Mouse (Mus musculus) granulocyte monocyte progenitor cell, adult 5-6 weeks (primary cell): ENCODE results near the gene Phf13. TPM values are rescaled to one million over a fixed set of nuclear protein-coding genes. Genes with fewer than 3 reads are reported as not detected.
A peak's percentile ranks its signal among the peaks of the same experiment; 100 is the strongest.

Experiments used
- ATAC-seq: replicated peaks from 2 replicates; pipeline ENCODE4 v1.8.0; 2016; ENCODE audit warnings: mild to moderate bottlenecking, moderate TSS enrichment, inconsistent platforms; ENCODE audit not compliant: poor library complexity, severe bottlenecking
- total RNA-seq, 2 experiments: library from RNA; stranded (forward) in 1 of 2; stranded (reverse) in 1 of 2; fragments of 200-712, 200-1000 nt in 1 of 2; fragments of >200 nt in 1 of 2; fragmentation: Nextera tagmentation in 1 of 2; gene quantifications; 2 replicates each; pipeline ENCODE4 v1.2.3; 2014 to 2017

Phf13 gene
- total RNA-seq, 2 experiments from 2014 or later: 1.4 to 2.1 TPM

DNA sequence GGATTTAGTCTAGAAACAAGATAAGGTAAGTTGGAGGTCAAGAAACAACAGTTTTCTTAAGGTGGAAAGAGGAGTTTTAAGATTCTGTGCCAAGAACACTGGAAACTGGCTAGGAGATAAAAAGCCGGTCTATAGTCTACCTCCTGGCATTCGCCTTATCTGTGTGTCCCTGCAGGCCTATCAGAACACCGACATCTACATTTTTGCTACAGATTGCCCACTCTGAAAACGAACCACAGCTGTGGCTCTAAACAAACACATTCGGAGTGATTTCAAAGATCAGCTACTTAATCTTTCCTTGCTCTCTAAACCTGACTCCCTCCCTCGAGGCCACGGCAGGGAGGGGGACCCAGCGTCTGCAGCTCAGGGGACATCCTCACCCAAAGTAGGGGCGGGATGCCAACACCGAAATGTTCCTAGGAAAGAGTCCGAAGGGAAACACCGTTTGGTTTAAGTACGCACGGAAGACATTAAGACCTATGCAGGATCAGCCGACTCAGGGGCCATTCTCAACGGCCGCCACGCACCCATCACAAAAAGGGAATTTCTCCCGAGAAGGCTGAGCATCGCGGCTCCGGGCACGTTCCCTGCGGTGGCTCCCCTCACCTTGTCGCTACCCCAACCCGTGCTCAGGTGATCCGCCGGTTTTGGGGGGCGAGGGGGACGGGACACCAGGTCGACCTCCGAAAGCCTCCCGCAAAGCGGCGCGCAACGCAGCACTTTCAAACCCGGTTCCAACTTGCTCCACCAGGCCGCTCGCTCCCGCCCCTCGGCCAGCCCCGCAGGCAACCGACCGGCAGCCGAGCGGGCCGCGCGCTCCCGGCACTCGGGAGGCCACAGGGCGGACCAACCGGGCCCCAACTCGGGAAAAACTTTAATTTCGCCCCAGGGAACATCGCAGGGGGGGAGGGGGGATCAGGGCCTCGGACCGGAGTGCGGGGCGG is 1.6 kb downstream of the Phf13 start:
- ATAC-seq: no peak

DNA sequence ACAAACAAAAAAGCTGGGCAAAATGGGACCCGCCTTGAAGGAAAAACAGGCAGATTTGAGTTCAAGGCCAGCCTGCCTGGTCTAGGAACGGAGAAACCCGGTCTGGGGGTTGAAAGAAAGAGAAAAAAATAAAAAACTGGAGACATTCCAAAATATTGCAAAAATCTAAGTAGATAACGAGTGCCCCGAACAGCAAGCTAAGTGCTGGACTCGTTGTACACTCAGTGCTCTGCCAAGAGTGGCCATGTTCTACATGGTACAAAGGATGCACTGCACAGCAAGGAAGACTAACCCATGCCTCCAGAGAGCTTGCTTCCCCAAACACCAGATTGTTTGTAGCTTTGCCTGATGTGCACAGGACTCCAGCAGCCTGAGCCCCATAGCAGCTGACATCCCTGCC is 3.0 kb downstream of the Phf13 start:
- ATAC-seq: no peak

DNA sequence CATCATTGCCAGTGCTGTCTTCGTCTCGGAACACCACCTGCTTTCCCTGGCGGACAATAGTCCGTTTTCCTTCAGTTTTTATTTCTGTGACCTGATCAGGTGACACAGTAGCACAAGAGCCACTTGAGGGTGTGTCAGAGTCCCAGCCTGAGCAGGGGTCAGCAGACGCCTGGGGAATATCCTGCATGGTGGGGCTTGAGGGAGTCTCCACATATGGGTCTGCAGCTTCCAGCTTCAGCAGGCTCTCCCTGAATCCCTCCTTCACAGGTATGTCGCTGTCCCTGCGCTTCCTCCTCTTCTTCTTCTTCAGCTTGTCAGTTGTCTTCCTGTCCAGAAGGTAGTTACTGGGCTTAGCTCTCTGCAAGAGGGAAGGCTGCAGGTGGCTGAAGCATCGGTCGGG is 4.0 kb downstream of the Phf13 start:
- ATAC-seq: no peak

DNA sequence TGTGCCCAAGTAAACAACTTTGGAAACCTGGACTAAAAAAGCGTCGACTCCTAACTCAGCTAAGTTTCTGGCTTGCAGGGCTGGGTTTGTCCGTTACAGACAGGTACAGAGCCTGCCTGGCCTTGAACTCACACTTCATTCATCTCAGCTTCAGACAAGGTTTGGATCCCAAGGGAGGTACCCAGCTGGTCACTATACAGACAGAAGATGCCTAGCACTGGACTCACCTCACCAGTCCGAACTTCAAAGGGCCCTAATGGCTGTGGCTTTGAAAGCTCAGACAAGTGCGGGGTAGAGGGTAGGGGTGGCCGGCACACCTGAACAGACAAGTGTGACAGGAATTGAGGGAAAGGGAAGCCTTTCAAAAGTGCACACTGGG is 7.0 kb downstream of the Phf13 start:
- peak; percentile 4; the same call in 1 of the 2 replicates for ATAC-seq

DNA sequence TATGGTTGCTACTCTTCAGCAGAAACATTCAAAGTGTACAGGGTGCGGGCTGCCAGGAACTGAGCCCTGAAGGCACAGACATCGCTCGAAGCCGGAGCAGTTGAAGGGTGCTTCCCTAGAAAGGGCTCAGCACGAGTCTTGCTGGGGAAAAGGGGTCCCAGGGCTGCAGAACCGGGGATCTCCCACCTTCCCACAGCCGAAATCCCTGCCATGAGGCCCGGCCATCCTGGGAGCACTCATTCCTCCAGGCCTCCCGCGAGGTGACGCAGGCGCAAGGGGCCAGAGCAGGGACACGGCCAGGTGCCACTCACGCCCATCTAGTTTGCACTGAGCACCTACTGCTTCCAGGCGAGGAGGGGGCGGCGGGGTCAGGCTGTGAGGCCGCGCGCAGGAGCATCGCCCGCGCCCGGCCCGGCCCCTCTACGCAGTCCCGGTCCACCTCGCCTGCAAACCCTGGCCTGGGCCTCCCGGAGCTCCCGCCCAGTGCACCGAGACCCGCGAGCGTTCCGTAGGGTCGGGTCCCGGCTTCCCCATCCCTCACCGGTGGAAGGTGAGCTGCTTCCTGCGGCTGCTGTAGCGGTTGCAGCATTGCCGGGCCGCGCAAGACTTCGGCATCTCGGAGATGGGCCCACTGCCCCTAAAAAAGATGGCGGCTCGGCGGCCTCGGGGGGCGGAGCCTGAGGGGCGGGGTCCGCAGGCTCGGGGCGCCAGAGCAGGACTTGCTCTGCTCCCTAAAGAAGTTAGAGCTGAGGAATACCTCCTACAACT is 7.5 kb downstream of the Phf13 start, which contains the start of gene Thap3:
TSS of gene Thap3 (minus strand) at position 656 of the 768 bp plus-strand sequence.
- peak; percentile 82 for ATAC-seq

DNA sequence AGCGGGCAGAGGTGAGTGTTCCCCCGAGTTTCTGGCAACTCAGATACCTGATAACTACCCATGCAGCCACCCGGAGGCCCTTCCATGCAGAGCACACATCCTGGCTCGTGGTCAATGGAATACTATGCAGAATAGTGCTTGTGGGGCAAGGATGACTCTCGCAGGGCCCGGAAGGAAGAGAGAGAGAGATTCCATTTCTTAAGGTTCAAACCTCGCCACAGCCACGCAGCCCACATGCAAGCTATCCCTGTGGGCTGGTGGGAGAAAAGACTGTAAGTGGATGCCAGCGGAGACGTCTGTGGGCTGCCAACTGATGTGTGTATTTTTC is 8.1 kb downstream of the Phf13 start:
- no peak for ATAC-seq

DNA sequence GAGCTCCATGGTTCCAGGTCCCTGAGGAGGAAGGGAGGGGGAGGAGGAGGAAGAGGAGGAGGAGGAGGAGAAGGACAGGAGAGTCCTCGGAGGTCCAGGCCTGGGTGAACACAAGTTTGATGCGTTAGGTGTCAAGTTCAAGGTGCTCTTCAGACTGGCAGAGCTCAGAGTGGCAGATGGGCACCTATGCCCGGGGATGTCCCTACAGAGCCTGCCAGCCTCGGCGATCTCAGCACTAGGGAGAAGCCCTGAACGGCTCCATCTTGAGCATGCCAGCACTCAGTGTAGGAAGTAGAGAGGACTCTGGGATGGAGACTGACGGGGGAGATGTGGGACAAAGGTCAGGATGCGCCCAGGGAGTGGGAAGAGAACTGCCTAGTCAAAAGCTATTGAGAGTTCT is 9.4 kb downstream of the Phf13 start:
- no peak for ATAC-seq

DNA sequence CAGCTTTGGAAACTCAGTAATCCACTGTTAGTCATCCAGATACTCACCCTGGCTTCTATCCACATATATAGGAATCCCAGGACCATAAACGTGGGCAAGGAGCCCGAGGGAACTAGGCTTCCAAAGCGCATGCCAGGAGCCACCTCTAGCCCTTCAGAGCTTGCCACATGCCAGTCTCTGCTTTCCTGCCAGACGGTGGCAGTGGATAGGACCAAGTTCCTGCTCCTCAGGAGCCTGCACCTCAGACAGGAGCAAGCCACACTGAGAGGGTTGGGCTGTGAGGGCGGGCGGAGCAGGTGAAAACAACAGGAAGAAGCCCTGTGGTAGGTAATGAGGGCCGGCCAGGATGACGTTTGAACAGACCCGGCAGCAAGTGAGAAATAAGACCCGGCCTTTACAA is 10.2 kb downstream of the Phf13 start:
- no peak for ATAC-seq

DNA sequence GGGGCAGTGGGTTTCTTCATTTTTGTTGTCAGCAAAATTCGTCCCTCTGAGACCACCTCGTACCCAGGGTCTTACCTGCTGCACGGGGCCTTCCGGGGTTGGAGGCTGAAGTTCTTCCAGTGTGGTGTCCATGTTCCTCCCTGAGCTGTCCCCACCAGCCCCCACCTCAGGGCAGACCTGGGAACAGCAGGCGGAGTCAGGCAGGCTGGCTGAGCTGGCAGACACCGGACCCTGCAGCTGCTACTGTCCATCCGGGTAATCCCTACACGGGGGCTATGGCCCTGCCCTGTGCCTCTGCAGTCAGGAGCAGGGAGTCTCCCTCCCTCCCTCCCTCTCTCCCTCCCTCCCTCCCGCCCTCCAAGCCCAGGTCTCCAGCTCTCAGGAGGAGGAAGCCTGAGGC is 12.5 kb downstream of the Phf13 start:
- ATAC-seq: no peak

DNA sequence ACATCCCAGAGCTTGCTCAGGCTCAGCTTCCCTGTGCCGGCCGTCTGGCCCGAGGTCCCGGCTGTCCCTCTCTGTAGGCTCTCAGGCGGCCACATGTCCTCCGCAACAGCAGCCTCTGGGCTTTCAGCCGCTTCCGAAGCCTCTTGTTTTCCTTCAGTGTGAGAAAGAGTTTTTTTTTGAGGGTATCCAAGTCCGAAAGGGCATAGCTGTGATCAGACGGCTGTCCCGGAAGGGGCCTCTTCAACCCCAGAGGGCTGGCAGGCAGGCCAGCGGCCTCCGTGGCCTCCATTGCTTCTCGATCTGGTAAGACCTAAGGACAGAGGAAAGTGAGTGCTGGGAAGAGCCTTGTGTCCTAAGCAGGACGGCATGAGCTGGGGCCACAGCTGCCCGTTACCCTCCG is 13.0 kb downstream of the Phf13 start:
- no peak for ATAC-seq

DNA sequence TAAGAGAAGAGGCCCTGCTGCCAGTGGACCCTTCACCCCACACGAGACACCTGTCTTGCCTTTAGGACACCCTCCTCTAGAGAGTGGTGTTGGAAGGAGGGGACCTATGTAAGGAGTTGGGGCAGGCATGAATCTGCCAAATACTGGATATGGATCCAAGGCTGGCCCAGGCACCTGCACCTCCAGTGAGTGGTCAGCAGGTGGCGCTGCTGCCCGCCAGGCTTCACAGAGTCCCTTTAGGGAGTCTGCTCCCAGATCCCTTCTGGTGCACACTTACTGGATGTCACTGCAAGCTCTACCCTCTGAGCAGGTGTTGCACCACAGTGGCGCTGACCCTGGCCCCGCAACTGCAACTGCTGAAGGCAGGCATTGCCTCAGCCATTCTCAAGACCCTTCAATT is 14.7 kb downstream of the Phf13 start:
- ATAC-seq: peak; percentile 84

DNA sequence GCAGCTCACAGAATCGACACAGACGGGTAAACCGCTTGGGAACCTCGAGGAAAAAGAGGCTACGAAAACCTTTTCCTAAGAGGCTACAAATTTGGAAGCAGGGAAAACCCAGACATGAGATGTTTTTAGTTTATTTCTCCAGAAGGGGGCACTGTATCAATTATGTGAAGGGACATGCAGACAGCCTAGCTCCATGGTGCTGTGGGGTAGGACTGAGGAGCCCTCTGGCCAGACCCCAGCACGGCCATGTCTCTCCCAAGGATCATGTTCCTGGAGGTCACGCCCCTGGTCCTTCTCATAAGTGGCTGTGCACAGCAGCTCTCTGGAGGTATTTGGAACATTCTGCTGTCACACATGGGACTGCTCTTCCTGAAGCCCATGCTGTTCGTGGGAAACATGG is 15.4 kb downstream of the Phf13 start:
- no peak for ATAC-seq

DNA sequence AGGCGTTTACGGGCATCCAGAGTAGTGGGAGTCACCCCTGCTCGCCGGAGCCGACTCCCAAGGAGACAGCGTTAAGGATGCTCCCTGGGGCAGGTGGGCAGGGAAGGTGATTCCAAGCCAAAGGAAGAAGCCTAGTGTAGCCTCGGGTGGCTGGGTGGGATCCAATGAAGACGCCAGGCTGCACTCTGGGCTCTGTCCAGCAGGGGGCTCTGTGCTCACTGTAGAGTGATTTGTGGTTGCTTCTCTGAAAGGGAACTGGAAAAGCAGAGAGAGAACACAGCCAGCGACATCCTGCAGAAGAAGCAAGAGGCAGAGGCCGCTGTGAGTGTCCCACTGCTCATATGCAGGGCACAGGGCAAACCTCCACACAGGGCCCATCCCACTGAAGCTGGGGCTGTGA is 18.3 kb downstream of the Phf13 start:
- ATAC-seq: peak; percentile 77

DNA sequence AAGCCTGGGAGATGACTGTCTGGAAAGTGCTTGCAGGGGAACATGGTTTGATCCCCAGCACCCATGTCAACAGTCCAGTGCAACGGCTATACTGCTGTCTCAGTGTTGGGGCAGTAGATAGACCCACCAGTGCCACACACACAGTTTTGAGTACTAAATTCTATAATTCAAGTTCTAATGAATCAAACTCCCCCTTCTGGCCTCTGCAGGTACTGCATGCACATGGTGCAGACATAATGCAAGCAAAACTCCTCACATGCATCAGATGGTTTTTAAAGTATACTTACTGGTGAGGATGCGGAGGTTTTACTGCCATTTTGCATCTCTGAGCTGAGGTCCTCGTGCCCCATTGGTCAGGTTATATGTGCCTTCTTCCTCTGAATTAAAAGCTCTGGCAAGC is 20.6 kb downstream of the Phf13 start:
- ATAC-seq: no peak

DNA sequence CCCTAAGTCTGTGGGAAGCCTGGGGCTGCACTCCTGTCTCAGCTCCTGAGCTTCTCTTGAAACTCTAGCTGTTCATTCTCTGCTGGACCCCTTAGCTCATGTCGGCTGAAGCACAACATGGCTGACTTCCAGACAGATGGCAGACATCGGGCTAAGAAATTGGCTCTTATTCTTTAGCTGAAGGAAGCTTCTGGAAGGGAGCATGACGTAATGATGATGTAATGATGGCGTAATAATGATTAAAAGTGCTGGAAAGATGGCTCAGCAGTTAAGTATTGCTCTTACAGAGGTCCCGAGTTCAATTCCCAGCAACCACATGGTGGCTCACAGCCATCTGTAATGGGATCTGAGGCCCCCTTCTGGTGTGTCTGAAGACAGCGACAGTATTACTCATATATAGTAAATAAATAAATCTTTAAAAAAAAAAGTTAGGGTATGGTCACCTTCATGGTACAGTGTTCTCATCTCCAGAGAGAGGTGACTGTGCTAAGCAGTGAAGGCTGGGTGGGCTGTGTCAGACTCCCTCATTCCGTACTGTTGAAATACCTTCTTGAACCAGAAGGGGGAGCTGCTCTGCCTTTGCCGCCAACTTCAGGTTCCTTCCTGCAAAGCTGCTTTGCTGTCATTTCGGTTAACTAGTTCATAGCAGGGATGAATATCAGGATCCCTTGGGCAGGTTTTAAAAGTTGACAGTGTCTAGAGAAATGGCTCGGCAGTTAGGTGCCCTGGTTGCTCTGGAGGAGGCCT is 23.7 kb downstream of the Phf13 start:
- peak; percentile 20 for ATAC-seq

DNA sequence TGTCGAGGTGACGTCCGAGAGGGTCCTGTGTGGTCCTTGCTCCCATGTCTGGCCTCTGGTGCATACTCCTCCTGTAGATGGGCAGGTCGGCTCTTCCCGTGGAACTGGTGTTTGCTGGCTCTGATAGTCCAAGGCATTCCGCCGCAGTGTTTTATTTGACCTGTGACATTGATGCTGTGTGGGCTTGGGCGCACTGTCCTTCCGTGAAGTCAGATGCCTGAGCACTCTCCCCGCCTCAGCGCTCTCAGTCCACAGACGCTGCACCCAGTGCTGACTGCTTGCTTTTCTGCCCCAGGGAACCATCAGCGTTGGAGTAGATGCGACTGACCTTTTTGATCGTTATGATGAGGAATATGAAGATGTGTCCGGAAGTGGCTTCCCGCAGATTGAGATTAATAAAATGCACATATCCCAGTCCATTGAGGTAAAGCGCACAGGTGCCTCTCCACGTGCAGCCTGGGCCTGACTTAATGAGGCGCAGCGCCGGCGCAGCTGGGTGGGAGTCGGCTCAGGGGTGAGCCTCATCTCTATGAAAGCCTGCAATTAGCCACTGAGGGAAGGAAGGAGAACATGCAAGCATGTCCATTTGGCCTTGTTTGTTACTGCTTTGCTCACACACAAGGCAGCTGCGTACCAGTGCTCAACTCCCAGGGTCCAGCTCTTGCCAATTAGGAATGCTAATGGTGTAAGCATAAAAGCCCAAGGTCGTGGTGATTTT is 27.7 kb downstream of the Phf13 start:
- no peak for ATAC-seq

DNA sequence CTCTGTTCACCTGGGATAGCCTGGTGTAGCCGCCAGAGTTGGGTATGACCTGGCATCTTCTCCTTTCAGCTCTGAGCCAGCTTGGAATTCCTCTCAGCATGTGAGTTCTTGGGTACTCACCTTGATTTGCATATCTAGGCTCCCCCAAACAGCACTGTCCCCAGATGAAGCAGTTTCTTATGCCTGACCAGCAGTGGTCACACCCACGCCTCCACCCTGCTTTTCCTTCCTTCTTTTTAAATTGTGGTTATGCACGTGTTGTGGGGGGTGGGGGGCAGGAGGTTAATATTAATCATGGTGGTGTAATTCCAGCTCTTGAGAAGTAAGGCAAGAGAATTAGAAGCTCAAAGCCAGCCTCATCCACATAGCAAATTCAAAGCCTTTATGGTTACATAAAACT is 33.2 kb downstream of the Phf13 start:
- peak; percentile 91 for ATAC-seq

DNA sequence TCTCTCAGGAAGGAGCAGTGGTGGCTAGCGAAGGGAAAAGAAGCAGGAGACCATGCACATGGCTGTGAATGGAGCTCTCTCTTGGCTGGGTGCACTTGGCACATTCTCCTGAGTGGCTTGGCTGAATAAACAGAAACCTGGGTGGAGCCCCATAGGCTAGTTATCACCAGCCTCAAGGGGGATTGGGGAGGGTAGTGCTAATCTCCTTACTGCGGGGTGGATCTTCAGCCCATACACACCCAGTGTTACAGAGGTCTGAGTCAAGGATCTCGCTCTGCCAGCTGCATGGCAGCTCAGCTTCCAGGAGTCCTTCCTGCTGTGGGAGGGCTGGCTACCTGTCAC is 35.6 kb downstream of the Phf13 start:
- ATAC-seq: no peak

DNA sequence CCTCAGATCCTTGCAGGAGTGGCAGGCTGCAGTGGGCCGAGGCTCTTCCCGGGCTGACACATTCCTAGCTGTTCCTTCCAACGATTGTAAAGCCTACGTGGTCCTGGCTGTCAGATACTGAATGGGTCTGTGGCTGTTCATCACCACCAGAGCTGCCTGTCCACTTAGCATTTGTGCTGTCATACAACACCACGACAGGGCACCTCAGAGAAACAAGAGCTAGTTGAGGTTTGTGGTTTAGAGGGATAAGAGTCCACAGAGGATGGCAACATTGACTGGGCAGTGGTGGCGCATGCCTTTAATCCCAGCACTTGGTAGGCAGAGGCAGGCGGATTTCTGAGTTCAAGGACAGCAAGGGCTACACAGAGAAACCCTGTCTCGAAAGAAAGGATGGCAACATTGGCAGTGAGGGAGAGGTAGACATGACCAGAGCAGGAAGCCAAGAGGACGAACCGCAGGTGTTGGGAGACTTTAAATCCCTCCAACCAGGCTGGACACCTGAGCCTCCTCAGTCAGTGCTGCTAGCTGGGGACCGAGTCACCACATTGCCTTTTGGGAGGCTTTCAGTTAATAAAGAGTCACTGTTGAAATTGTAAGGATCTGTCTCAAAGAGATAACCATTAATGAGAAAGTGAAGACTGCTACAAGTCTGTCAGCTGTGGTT is 36.1 kb downstream of the Phf13 start:
- ATAC-seq: no peak
